Mouse (Mus musculus) heart, postnatal 0 days (tissue): Measurements from ENCODE around the gene Nt5c.

ENCODE experiments used
- CTCF ChIP-seq: IDR thresholded peaks from 2 replicates; pipeline ENCODE4 v1.5.1; 2016; ENCODE audit warnings: antibody characterized with exemption, control low read depth, low read depth
- EP300 ChIP-seq: IDR thresholded peaks from 2 replicates; pipeline ENCODE4 v1.6.1; 2016; ENCODE audit warnings: antibody characterized with exemption, low read depth

DNA sequence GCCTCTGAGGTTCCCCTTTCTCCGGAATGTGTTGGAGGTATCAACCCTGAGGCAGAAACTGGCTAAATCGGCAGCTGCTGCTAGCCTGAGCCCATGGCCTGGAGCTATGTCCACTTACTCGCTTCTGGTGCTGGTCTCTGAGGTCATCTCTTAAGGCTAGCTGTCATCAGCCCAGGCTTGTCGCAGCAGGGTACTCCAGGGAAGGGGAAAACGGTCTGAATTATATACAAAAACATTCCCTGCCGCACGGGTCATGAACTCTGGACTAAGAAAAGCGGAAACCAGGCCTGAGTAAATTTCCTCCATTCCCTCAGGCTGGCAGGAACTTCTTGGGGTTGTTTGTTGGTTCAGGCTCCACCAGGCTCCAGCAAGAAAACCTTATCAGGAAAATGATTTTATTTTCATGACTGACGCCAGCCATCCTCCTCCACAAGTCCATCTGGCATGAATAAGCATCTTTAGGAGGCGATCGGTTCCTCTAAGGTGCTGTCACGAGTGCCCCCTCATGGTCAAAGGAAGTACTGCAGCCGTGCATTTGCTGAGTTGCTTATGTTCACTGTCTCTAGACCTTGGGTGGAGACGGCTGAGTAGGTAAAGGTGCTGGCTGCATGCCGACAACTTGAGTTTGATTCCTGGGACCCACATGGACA, 17.9 kb downstream of the Nt5c start:
- TF ChIP-seq CTCF = peak; percentile 99
- TF ChIP-seq EP300 = no peak
